Mouse (Mus musculus) ZHBTc4 (cell line): ENCODE measurements around the gene Defb30.

Experiments used
- DNase-seq: peaks from one replicate; pipeline ENCODE4 v3.0.0-alpha.2; 2011; ENCODE audit warnings: low read depth, low spot score

The Defb30 gene

GRCm38 (mm10) chr14:63049910-63050370 lies at the start of gene Defb30:
Defb30 (minus strand) TSS chr14:63049960.
- DNase-seq: peak; percentile 45

- DNase-seq: no peak
These were observed 17.9 kb upstream of the Defb30 start for GRCm38 (mm10) chr14:63067708-63068107.

- peak; percentile 51 for DNase-seq
These were observed 17.0 kb upstream of the Defb30 start for GRCm38 (mm10) chr14:63066630-63067310.

GRCm38 (mm10) chr14:63065391-63065790 lies 15.6 kb upstream of the Defb30 start:
- no peak for DNase-seq

- DNase-seq: no peak
These were observed 12.4 kb upstream of the Defb30 start for GRCm38 (mm10) chr14:63062184-63062583.

- DNase-seq: no peak
These were observed 10.6 kb upstream of the Defb30 start for GRCm38 (mm10) chr14:63060361-63060760.

- DNase-seq: no peak
These were observed 5.0 kb upstream of the Defb30 start for GRCm38 (mm10) chr14:63054729-63055128.

GRCm38 (mm10) chr14:63050769-63051168 lies 1.0 kb upstream of the Defb30 start:
- DNase-seq: peak; percentile 82

- DNase-seq: peak; percentile 18
These were observed 3.1 kb downstream of the Defb30 start, which contains the start of gene Defb42 for GRCm38 (mm10) chr14:63046691-63047090. Defb42 (plus strand) TSS chr14:63046991.

GRCm38 (mm10) chr14:63020524-63021156 lies 29.1 kb downstream of the Defb30 start:
- no peak for DNase-seq

GRCm38 (mm10) chr14:63014667-63015066 lies 35.1 kb downstream of the Defb30 start:
- DNase-seq: no peak

GRCm38 (mm10) chr14:63013082-63013481 lies 36.7 kb downstream of the Defb30 start:
- no peak for DNase-seq

GRCm38 (mm10) chr14:63011471-63011870 lies 38.3 kb downstream of the Defb30 start, which contains the start of gene Defb43:
Defb43 (plus strand) TSS chr14:63011771.
- no peak for DNase-seq

GRCm38 (mm10) chr14:63002588-63002987 lies 47.2 kb downstream of the Defb30 start:
- no peak for DNase-seq

GRCm38 (mm10) chr14:62998977-62999376 lies 50.8 kb downstream of the Defb30 start:
- no peak for DNase-seq

- no peak for DNase-seq
These were observed 52.0 kb downstream of the Defb30 start, which contains the start of gene Defb47 for GRCm38 (mm10) chr14:62997777-62998176. Defb47 (plus strand) TSS chr14:62998077.

GRCm38 (mm10) chr14:62991849-62992510 lies 57.8 kb downstream of the Defb30 start:
- DNase-seq: no peak

- no peak for DNase-seq
These were observed 58.5 kb downstream of the Defb30 start for GRCm38 (mm10) chr14:62991271-62991670.

- DNase-seq: no peak
These were observed 65.3 kb downstream of the Defb30 start, which contains the start of gene Defb48 for GRCm38 (mm10) chr14:62984410-62984809. Defb48 (minus strand) TSS chr14:62984510.
